Mouse (Mus musculus): ENCODE measurements around the gene Sft2d2.

The Sft2d2 gene

DNA sequence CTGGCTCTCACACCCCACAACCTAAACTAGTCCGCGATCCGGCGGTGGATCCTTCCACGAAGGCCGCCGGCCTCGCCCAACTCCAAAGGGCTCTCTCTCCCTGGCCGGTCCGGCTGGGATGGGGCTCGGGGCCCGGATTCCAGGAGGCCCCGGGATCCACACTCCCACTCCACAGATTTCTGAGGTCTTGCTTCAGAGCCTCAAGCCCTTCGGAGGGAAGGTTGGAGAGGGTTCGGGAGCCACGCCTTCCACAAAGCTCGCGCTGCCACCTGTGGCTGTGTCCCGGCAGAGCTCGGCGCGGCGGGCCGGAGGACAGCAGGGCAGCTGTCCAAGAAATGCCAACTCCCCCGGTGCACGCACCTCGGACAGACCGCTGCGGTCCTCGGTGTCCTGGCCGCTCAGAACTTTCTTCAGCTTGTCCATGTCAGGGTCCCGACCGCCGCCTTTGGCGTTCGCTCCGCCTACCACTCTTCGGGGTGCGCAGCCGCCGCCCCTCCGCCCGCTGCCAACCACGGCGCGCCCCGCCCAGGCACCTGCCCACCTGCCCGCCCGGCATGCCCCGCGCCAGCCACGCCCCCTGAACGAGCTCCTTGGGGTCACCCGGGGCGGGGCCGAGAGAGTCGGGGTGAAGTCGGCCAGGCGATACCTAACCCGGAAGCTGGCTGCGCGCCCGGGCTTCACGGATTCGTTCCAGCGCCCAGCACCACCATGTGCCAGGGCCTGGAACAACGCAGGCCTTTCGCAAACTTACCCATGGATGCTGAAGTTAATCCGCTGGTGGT lies at the start of gene Sft2d2:
Gene Sft2d2, minus strand, starts transcription at position 559 of the 782 bp plus-strand sequence.
- DNase-seq = peak; percentile 97

DNA sequence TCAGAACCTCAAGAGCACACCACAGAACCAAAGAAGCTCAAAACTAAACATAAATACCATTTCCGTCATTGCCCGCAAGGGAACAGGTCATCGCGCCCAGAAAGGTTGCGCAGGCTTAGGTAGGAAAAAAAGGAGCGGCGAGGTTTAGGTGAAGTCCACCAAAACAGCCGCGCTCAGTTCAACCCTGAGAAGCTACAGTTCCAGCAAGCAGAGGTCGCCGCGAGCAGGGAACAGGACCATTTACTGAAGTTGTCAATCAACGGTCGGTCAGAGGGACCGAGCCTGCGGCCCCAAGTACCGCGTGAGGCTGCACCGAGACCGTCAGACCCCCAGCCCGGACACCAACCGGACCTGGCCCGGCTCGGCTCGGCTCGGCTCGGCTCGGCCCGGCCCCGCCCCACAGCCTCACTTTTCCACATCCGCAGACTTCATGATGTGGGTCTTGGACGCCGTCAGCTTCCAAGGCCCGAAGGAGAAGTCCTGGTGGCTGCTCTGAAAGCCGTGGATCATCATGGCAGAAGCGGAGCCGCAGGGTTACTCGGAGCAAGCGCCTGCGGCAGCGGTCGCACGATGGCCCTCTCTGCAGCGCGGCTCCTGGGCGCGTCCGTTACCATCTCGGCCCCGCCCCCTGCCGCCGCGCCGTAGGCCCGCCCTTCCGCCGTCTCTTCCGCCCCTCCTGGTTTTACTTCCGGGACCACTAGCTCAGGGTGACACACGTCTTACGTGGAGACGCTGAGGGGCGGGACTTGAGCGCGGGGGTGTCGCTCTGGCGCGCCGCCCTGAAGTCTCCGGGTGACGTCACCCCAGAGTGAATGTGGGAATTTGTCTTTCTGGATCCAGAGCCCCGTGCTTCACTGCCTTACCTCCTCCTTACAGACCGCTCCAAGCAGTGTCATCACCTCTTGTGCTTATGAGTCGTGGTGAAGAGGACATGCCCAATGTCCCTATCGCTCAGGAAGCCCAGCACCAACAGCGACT lies 42.4 kb upstream of the Sft2d2 start, which contains the start of gene Tiprl:
Gene Tiprl, minus strand, starts transcription at position 676 of the 978 bp plus-strand sequence.
- peak; percentile 97 to 98 for DNase-seq

DNA sequence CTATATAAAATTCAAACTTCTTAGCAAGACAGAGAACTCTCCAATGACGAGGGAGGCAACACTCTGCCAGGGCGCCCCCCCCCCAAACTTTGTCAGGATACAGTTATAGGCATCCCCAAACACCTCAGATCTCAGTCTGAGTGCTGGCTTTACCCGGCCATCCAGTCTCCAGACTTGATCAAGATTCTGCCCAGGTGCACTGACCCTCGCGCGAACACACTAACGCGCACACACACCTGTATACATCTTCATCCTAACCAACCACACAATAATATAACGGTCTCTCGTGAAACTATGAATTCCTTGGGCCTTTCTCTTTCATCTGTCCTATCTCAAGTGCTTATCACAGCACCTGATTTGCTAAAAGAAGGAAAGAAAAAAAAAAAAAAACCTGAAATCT lies 41.6 kb upstream of the Sft2d2 start:
- no peak for DNase-seq

DNA sequence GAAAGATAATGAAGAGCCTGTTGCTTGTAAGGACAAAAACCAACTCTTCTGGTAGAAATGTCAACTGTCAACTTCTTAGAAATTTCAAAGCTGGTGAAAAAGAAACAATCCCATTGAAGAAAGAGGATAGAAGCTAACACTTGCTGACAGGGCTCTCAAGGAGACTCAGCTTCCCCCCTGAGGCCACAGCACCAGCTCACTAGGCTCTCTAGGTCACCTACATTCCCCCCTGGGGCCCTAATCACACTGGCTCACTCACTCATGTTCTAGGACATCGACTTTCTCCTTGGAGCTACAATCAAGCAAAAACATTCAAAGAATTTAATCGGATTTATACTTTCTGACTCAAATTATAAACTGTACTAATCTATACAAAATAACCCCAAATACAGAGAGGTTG lies 39.6 kb upstream of the Sft2d2 start:
- DNase-seq = no peak

DNA sequence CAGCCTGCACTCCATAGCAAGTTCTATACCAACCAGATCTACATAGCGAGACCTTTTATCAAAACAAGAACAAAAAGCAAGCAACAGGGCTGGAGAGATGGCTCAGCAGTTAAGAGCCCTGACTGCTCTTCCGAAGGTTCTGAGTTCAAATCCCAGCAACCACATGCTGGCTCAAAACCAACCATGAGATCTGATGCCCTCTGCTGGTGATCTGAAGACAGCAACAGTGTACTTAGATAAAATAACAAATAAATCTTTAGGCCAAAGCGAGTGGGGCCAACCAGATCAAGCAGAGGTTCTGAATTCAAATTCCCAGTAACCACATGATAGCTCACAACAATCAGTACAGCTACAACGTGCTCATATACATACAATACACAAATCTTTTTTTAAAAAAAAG lies 36.5 kb upstream of the Sft2d2 start:
- DNase-seq = no peak

DNA sequence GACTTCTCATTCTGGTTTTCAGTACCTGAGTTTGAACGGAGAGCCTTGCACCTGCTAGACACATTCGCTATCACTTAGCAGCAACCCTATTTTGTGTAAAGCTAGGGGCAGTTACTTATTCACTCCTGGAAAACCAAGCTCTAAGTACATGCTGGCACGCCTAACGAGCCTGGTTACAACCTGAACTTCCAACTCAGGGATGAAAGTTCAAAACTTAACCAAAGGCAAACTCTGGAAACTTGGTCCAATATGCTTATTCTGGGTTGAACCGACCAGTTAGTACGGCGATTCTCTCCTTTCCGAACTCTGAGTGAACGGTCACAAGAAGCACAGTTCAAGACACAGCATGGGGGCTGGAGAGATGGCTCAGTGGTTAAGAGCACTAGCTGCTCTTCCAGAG lies 35.3 kb upstream of the Sft2d2 start:
- DNase-seq = peak; percentile 68 to 80

DNA sequence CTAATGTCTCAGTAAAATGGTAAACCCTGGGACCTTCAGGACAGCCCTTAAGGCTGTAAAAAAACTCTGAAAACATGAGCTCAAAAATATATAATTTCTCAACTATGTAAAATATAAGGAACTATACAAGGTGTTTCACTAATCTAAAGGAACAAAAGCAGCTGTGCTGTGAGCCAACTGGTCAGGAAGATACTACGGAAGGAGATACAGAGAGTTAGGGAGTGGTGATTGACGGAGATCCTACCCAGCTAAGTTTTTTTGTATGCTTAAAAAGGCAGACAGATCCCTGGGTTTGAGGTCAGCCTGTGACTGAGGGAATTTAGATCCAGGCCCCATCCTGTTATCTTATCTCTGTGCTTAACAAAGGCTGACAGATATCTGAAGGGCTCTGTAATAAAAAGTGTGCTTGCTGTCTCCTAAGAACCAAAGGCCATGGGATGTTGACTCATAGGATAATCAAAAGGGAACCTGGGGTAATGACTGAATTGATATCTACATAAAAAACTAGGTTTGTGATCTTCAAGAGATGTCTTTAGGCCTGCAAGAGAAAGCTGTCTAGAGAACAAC lies 22.9 kb upstream of the Sft2d2 start:
- no peak for DNase-seq

DNA sequence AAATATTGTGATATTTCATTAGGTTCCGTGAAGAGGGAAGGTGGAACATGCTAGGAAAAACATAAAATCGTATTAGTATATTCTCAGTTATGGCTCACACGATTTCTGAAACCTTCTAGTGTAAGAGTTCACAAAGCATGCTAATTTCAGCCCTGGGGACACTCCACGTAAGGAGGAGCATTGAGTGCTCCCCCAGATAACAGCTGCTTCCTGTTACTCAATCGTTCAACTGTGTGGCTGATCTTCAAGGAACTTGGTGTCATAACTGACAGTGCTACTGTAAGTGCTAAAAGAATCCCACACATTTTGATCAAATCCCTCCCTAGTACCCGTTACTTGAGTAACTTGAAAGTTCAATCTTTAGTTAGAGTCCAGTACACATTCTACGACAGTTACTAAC lies 21.6 kb upstream of the Sft2d2 start:
- DNase-seq = no peak

DNA sequence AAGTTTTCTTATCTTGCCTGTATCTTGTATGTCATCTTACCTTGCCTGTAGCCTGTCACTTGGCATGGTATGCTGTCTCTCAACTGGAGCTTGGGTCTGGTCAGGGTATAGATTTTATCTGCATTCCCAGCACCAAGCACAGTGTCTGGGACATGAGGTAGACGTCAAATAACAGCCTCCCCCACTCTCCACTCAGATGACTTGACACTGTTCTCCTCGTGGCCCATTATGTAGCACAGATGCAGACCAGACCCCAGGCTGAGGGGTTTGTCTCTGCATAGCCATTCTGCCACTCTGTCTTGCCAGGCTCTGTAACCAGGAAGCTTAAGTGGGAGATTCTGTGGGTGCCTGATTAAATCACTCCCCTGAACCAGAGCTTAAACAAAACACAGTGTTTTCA lies 11.4 kb upstream of the Sft2d2 start:
- no peak for DNase-seq

DNA sequence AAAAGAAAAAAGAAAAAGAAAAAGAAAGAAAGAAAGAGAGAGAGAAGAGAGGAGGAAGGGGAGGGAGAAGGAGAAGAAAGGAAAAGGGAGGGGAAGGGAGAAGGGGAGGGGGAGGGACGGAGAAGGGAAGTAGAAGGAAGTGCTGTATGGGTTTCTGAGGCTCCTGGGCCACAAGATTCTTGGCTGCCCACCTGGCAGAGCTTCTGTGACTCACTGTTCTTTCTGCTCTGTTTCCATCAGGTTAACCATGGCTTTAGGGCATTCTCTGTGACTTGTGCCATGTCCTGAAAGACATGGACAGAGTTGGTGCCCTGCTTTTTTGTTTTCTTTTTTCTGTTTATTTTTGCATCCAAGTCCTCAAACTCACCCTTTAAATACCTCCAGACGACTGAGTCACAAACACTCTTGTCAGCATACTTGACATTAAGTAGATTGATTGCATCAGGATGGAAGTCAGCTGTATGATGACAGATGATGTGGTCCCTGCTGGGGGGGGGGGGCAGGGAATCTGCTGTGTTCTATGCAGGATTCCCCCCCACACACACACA lies 9.3 kb upstream of the Sft2d2 start:
- DNase-seq = no peak

DNA sequence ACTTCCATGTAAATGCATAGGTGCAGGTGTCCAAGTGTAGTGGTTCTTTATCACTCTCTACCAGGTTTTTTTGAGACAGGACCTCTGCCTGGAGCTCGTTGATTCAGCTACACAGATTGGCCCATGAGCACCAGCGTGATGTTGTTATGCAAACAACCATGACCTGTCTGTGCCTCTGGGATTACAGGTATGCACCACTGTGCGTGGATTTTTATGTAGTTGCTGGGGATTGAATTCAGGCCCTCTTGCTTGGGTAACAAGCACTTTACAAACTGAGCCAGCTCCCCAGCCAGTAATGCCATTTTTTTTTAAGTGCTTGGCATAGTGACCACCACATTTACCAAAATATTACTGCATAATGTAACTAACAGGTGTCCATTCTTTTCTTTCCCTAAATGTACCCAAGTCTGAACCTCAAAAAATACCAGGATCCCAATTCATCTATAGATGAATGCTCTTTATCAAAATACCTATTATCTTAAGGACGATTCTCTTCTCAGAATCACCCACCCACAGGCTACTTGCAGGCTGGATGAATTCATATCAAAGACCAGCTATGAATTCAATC lies 7.3 kb upstream of the Sft2d2 start:
- DNase-seq = no peak

DNA sequence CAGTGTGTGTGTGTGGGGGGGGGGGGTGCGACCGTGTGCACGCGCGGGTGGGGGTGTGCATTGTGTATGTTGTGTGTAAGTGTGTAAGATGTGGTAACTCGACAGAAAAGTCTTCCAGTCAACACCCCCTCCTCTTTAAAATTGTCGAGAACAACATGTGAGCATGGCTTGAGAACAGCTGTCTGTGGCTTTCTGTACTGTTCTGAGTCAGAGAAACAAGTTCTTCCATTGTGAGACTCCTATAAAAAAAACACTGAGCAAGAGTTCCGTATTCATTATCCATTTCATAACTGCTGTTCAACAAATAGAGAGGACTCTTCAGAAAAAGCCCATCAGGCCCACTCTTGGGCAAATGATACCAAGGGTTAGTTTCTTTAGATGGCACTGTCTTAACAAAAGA lies 6.5 kb upstream of the Sft2d2 start:
- no peak for DNase-seq

DNA sequence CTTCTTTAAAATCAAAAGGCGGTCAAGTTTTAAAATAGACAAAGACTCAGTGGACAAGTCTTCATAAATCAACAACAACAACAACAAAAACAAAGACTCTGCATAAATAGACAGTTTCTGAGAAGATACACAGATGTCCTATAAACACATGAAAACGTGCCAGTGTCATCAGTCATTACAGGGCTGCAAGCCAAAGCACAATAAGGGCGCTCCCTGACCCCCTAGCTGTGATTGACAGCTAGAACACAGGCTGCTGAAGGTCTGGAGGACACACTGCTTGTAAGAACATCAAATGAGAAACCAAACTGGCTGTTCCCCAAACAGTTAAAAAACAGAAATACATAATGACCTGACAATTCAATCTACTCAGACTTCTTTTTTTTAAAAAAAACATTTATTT lies 5.4 kb upstream of the Sft2d2 start:
- DNase-seq = peak in 1 of 2 experiments; percentile 26

DNA sequence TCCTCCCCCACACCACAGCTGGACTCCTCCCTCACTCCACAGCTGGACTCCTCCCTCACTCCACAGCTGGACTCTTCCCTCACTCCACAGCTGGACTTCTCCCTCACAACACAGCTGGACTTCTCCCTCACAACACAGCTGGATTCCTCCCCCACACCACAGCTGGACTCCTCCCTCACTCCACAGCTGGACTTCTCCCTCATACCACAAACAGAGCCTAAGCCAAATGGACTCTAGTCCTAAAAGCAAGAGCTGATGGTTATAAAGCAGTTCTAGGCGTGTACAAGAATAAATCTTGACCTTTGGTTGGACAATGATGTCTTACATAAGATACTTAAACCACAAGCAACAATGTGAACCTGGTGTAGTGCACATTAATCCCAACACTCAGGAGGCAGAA lies 4.7 kb upstream of the Sft2d2 start:
- peak in 1 of 2 experiments; percentile 55 for DNase-seq

DNA sequence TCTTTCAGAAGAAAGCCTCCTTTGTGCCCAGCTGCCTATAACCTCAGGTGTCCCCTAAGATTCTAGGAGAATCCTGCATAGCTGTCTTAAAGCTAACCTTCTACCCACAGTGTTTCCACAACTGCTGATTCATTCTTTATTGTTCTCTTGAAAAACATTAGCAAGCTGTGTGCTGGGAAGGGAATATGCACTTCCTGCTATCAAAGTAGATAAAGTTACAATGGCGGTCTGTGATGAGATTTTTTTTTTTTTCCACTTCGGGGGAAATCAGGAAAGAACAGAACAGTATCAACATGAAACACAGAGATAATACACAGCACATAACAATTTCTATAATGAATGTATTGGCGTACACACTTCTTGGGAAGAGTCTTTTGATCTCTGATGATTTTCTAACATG lies 3.6 kb upstream of the Sft2d2 start:
- no peak for DNase-seq

DNA sequence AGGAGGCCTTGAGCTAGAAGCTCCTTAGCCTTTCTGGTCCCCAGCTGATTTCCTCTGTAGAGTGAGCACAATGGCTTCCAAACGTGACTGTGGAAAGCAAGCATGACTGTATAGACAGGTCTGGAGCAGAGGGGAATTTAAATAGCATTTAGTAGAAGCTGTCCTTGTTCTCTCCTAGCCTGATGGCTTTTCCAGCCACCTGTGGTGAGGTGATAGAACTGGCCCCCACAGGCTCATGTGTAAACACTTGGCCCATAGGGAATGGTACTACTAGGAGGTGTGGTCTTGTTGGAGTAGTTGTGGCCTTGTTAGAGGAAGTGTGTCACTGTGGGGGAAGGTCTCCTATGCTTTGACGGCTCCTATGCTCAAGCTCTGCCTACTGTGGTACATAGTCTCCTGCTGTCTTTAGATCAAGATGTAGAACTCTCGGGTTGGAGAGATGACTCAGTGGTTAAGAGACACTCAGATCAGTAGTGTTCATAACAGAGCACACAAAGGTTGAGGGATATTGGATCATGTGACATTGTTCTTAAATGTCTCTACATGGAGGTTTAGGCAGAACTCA lies 1.2 kb upstream of the Sft2d2 start:
- no peak for DNase-seq

DNA sequence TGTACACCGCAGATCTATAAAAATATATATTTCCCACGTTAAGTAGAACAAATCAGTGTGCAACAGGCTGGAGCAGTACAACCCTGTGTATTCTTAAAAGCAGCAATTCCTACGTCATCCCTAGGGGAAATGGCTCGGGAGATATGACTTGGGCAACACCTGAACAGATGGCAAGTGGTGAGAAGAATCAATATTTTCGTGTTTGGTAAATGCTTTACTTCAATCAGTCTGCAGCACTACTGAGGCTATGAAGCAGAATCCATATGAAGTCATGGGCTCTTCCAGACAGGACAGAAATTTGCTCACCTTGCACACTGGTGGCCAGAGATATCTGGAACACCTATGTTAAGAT lies 400 bp upstream of the Sft2d2 start:
- no peak for DNase-seq

DNA sequence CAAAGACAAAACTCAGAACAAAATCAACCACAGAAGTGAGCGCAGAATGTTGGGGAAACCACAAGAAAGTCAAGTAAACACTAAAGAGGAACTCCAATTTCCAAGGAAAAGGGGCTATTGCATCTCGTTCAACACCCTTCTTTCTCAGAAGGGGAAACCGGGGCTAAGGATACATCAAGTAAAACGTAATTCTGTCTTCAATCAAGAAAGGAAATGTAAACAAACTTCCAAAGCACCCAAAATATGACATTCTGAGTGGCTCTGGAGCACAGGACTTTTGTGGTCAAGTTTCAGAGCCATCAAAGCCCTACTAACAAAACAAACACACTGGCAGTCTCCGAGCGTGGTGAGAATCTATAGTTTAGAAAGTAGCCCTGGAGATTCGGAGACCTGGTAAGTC lies 812 bp downstream of the Sft2d2 start:
- no peak for DNase-seq

DNA sequence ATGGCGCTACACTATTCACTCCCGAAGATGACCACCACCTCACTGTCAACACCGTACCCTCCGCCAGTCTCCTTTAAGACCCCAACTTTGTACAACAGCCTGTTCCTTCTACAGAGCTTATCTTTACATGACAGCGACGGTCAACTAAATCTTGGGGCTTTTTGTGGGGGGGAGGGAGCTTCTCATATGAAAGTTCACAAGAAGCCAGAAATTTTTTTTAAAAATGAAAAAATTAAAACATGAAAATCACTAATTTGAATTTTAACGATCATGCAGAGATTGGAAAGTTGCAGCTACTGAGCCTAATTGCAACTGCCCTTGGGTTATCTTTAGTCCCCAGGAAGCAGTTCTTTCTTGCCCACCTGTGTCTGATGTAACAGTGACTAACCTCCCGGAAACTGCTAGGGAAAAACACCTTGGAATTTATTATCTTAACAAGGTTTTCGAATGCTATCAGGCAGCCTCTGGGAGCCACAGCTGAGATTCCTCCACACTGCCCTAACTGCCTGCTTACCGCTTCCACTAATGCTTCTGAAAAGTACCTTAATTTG lies 1.4 kb downstream of the Sft2d2 start:
- DNase-seq = no peak

DNA sequence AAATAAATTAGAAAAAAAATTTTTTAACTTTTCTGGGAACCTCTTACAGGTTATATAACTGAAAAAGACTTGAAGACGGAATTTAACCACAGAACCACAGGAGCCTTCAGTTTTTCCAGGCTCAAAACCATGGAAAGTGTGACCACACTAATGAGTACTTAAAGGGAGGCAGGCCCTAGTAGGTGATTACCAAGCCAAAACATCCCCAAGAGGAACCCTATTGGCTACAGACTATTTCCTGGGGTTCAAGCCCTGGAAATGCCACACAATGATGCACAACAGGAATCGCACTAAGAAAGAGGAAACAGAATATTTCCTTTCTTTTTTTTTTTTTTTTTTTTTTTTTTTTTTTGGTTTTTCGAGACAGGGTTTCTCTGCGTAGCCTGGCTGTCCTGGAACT lies 2.1 kb downstream of the Sft2d2 start:
- no peak for DNase-seq

DNA sequence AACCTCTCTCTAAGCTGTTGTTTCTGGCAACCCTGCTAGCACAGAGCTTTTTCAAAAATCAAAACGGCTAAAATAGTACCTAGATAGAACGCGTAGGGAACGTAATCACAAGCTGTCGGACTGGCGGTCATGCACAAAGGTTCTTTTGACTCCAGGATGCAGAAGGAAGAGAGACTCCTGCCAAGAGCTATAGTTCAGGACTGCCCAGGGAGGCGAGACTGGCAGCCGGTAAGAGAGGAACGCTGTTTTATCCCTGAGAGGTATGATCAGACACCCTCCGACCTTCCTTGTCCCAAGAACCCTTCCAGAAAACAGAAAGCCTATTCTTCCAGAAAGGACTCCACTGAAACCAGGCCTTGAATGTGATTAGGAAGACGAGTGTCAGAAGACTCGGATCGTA lies 2.6 kb downstream of the Sft2d2 start:
- no peak for DNase-seq

DNA sequence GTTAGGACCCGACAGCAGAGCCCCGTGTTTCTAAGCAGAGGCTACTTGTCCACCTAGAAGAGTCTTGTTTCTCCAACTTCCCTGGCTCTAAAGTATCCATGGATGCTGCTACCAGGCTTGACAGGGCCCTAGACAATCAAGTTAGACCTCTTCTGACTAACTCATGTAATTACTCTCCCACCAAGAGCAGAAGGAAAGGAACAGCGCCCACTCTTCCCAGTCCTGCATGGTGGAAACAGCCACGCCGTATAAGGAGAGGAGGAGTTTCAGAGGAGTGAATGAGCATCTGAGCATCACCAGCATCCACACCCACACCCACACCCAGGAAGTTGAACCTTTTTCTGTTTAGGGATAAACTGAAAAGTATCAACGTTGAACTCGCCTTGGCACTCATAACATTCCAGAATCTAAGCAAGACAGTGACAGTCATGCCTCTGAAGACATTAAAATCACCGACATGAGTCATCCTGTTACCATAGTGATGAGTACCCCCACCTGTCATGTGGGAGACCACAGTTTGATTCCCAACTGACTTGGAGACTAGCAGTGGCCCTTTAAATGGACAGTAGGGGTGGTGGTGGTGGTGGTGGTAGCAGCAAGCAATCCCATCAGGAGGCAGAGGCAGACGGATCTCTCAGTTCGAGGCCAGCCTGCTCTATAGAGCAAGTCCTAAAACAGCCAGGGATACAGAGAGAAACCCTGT lies 3.5 kb downstream of the Sft2d2 start:
- DNase-seq = no peak

All from kidney, adult 8-10 months (tissue).